Mouse (Mus musculus): ENCODE results near the gene AI661453.

Gene AI661453

DNA sequence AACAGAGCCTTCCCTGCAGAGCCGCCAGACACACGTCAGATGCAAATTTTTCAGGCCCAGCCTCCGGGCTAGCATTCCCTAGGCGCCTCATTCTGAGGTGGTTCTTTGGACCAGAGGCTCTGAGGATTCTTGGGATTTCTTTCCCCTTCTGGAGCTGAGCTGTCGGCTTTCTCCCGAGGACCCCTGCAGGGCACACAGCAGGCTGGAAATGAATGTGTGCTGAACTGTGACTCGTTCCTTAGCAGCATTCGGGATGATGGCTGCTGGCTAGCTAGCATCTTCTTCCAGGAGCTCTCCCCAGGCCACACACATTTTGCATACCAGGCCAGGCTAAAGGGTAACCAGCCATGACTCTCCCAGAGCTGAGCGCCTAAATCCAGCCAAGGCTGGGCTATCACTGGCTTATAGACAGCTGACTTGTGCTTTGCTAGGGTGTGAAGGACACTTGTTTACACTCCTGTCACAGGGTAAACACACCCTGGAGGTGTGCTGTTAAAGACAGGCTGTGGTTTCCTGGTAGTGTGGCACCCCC lies 4.0 kb downstream of the AI661453 start:
- no peak for DNase-seq (ENCODE audit: low read depth in 2 of 2, low spot score in 2 of 2)

DNA sequence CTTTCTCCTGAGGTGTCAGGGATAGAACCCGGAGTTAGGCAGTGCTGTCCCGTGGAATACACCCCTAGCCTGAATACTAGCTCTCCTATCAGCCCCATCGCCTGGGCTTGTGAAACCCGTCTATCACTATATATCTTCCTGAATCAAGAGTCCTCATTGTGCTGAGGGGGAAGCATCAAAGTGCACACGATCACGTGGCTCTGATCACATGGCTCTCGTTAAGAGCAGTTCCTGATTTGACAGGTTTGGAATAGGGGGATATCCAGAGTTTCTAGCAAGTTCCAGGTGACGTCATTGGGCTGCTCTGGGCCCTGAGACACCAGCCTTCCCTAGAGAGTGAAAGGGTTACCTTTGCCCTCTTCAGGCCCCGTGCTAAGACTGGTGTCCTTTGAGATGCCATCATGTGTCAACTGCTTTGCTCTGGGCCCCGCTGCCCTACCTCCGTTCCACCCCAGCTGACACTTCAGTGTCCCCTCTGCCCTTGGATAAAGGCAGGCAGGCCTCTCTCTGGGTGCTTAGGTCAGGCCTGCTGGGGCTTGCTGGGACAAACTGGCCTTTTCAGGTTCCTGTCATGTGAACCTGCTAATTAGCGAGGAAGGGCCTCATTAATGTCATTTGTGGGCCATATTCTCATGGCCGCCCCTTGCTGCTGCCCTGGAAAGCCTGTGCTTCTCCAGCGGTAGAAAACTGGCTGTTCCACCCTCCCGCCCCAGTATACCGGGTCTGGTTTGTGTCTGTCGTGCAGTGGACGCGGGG lies 5.1 kb downstream of the AI661453 start:
- no peak for DNase-seq (ENCODE audit: low read depth in 2 of 2, low spot score in 2 of 2)

DNA sequence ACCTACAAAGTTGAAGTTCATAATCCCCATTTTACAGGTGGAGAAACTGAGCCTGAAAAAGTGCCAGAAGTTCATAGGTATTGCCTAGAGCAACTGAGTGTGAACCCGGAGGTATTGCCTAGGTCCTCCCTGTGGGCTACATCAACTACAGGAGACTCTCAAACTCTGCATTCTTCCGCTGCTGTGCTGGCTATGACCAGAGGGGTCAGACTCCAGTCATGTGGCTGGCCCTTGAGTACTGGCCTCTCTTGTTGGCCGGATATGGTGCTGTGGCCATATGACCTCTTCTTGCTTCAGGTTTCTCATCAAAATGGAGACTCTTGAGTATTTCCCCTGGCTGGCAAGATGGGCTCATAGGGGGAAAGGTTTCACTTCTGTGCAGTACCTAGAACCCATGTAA lies 5.9 kb downstream of the AI661453 start:
- no peak for DNase-seq (ENCODE audit: low read depth in 2 of 2, low spot score in 2 of 2)

DNA sequence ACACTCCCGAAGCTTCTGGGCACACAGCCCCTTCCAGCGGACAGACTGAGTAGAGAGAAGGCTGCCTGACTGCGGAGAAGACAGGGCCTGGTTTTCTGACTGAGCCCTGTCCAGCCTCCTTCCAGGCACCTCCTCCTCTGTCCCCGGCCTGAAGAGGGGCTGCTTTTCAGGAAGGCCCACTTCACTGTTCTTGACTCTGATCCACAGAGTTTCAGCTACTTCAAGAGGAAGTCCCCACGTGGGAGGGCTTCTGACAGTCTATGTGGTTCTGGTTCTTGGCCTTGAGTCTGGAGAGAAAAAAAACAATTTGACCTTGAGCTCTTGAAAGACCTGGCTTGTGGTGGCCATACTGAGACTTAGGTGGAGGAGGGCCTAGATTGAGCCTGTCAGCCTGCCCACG lies 7.7 kb downstream of the AI661453 start:
- DNase-seq (ENCODE audit: low read depth in 2 of 2, low spot score in 2 of 2): no peak

DNA sequence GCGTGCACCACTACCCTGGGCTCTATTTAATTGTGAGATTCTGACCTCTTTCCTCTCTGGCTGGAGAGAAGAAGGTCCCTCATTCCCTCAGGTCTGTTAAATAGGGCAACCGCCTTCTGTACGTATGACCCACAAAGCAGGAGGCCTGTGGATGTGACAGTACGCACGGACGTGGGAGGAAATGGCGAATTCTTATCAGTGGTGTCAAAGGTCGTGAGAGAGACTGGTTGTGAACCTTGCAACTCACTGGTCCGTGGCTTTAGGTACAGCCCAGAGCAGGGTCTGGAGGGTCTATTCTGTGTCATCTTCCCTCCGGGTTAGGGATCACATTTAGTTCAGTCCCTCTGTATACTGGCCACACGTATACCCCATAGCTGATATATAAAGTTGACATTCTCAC lies 9.1 kb downstream of the AI661453 start:
- no peak for DNase-seq (ENCODE audit: low read depth in 2 of 2, low spot score in 2 of 2)

DNA sequence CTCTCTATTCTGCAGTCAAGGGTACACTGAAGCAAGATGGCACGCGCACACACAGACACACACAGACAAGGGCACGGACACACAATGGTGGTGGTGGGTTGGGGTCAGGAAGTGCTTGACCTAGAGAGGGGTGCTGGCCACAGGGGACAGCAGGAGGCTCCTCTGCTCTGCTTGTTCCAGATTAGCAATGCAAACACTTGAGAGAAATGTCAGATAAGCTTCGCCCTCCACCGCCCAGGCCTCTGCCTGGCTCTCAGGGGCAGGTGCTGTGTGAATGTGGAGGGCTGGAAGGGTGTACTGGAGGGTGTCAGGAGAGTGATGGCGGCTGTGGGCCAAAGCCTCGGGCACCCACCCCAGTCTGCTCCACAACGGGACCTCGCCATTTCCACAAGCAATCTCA lies 9.6 kb downstream of the AI661453 start:
- DNase-seq (ENCODE audit: low read depth in 2 of 2, low spot score in 2 of 2): no peak

DNA sequence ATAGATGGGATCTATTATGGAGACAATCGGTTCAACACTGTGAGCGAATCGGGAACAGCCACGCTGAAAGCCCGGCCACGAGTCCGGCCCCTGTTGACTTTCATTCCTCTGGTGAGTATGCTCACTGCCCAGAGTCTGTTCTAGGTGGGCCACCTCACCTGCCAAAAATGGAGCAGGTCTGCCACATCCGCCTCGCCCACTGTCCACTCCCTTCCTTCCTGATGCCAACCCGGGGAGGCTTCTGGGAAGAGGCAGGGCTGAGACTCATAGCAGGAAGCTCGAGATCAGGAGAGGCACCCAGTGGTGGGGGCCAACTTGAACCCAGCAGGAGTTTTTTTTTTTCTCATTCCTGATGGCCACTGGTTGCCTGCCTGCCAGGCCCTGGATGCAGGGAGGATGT lies 10.1 kb downstream of the AI661453 start:
- no peak for DNase-seq (ENCODE audit: low read depth in 2 of 2, low spot score in 2 of 2)

DNA sequence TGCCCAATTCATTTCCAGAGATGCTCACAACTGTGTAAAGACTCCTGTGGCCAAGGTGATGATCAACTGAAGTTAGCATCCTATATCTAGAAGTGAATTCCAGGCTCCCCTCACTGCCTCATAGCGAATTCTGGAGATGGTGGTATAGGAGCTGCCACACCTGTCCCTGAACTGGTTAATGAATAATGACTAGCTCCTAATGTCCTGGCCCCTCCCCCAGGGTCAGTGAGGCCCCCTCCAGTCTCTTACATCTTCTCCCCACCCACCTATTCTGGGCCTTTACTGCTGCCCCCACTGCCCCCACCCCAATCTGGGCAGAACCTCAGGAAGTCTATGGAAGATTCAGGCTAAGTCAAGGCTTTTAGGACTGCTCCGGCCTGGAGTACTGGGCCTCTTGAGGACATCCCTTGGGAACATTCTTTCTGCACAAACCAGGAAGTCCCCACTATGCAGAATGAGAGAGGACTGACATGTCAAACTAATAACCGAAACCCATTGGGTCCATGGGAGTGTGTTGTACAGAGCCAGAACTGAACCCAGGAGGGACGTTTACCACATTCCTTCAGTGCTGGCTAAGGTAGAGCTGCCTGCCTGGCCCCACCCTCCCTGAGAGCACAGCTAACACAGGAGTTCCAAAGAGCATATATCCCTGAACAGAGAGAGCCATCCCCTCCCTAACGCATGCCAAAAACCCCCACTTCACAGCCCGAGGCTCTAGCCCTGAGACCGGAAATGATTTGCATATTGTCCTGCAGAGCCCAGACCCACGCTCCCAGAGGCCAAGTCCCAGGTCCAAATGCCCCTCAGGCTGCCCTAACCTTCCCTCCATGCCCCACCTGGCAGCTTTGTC lies 12.3 kb downstream of the AI661453 start:
- no peak for DNase-seq (ENCODE audit: low read depth in 2 of 2, low spot score in 2 of 2)

DNA sequence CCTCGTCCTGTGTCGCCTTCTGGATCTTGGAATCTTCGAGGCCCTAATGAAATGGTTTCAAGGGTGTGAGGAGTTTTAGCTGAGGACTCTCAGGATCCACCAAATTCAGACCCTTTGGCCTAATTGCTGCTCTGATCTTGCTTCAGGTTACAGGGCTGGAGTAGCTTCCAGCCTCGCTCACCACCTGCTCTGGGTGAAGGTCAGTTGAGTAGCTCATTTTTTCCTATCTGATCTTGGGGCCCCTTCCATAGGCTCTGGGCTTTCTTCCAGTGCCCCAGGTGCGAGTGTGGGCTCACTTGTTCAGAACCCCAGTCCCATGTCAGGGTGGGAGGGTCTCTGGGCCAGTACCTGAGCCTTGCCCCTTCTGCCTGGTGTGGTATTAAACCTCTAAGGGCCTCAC lies 13.0 kb downstream of the AI661453 start:
- DNase-seq (ENCODE audit: low read depth in 2 of 2, low spot score in 2 of 2): no peak

DNA sequence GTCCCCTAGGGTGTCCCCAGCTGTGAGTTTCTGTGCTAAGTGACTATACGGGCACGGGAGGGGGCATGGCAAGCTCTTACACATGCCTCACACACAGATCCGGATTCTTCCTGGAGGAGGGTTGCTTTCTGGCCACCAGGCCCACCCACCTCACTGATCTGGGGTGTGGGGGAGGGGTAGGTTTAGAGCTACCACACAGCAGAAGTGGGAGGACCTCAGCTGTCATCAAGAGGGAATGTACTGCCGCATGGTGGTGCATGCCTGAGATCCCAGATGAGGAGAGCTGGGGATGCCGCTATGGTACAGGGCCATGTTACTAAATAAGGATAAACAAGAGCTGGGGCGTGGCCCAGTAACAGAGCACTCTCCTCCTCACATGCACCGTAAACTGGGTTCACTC lies 13.8 kb downstream of the AI661453 start:
- no peak for DNase-seq (ENCODE audit: low read depth in 2 of 2, low spot score in 2 of 2)

DNA sequence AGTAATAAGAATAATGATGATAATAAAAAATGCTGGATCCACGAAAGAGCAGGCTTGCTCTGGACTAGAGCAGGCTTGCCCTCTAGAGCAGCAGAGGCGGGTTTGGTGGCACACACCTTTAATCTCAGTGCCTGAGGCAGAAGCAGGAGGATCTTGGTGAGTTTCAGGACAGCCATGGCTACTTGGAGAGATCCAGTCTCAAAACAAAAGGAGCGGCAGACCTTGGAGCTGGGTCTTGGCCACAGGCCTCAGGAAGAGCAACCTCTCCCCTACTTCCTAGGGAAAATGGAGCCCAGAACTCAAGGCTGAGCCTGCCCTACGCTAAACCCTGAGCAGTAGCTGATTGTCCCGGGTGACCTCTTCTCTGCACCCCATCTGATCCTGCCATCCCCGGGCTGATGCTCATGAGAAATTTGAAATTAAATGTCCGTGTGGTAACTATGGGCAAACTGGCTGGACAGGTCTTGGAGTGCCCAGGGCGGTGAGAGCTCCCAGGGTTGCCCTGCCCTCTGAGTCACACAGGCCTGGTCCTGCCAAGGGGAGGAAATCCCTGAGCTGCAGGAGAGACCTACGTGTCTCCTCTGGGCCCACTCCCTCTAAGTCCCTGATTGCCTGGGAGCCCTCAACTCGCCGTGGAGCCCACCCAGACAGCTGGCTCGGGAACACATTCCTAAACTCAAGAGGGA lies 14.6 kb downstream of the AI661453 start:
- no peak for DNase-seq (ENCODE audit: low read depth in 2 of 2, low spot score in 2 of 2)

DNA sequence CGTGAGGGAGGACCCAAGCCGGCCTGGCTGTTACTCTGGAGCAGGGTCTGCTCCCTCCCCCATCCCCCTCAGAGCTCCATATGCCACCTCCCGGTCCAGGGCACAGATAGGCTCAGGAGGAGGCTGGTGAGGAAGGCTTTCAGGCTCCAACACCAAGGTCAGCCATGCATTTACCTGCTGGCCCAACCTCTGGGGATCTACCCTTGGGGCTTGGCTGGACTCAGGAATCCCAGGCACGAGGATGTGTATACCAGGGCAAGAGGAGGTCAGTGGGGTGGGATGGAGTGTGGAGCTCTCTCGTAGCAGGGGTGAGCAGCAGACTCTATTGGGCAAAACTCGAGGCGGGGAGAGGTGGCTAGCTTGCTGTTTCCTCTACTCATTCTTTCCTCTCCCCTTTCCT lies 16.5 kb downstream of the AI661453 start:
- no peak for DNase-seq (ENCODE audit: low read depth in 2 of 2, low spot score in 2 of 2)

DNA sequence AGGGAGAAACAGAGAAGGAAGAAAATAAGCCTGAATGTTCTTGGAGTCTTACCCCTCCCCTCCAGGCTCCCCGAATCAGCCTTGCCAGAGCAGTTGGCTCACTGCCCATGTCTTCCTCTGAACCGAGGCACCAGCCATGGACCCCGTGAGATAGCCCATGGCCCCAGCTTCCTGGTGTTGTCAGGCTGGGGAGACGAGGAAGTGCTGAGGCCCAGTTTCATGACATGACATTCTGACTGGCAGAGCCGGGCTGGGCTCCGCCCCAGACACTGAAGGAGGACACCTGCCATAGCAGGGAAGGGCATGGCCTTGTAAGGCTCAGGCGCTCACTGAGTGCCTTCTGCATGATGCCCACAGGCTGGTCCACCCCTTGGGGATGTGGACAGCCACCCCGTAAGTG lies 18.3 kb downstream of the AI661453 start:
- no peak for DNase-seq (ENCODE audit: low read depth in 2 of 2, low spot score in 2 of 2)

DNA sequence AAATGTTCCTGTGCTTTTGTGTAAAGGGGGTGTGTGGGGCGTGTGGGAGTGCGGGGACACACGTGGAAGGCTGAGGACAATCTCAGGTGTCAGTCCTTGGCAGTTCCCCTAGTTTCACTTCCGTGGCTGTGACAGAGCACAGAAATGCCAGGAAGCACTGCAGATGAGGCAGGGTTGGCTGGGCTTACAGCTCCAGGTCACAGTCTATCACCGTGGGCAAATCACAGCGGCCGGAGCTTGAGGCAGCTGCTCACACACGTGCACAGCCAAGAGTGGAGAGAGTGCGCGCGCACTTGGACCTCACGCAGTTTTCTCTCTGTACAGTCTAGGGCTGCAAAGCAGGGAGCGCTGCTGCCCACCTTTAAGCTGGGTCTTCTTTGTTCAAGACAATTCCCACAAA lies 21.9 kb downstream of the AI661453 start:
- no peak for DNase-seq (ENCODE audit: low read depth in 2 of 2, low spot score in 2 of 2)

DNA sequence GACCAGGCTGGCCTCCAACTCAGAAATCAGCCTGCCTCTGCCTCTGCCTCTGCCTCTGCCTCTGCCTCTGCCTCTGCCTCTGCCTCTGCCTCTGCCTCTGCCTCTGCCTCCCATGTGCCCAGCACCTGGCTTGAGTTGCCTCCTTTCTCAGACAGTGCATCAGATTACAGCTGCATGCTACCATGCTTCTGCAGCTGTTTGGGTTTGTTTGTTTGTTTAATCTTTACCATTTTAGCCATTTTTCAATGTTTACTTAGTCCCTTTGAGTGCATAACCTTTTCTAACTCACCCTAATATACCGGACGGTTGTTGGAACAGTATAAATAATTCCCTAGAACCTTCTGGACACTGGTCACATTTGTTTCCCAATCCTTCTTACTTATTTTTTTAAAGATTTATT lies 22.5 kb downstream of the AI661453 start:
- no peak for DNase-seq (ENCODE audit: low read depth in 2 of 2, low spot score in 2 of 2)

DNA sequence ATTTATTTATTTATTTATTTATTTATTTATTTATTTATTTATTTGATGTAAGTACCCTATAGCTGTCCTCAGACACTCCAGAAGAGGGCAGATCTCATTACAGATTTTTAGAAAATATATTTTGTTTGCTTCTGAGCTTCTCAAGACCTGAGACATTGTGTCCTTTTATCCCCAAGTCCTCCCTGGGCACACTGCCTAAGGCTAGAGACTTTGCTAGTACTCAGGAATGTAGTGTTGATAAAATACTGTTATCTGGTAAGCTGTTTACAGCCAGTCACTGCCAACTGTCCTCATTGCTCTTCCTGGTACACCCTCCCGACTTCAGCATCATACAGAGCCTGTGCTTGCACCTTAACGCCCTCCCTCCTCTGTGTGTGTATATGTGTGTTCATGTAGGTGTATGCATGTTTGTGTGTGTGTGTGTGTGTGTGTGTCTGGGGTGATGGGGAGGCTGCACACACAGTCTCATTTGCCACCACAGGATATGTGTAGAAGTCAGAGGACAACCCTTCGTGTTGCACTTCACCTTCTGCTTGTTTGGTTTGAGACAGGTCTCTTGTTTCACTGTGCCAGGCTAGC lies 23.0 kb downstream of the AI661453 start:
- no peak for DNase-seq (ENCODE audit: low read depth in 2 of 2, low spot score in 2 of 2)

DNA sequence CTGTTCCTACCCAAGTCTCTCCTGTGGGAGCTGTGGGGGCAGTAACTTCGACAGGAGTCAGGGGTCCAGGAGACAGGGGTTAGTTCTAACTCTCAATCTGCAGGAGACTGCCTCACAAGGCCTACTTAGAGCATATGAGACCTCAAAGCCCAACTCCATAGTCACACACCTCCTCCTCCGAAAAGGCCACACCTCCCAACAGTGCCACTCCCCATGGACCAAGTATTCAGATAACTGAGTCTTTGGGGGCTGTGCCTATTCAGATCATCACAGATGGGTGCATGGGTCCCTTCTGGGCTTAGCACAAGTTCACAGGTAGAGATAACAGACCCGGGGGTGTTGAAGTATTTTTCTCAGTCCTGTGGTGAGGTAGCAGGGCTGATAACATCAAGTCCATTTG lies 25.3 kb downstream of the AI661453 start:
- DNase-seq (ENCODE audit: low read depth in 2 of 2, low spot score in 2 of 2): no peak

DNA sequence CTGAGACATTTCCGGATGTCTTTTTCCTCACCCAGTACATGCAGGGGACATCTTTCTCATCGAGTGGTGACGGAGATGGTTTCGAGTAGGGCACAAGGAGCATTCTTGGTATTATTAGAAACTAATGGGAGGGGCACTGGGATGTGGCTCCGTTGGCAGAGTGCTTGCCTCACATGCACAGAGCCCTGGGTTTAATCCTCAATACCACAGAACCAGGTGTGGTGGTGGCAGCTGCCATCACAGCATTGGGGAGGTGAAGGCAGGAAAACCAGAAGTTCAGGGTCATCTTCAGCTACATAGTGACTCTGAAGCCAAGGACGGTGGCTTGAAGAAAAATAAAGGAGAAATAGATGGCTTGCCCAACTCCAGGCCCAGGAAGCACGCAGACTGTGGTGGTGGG lies 25.8 kb downstream of the AI661453 start:
- no peak for DNase-seq (ENCODE audit: low read depth in 2 of 2, low spot score in 2 of 2)

DNA sequence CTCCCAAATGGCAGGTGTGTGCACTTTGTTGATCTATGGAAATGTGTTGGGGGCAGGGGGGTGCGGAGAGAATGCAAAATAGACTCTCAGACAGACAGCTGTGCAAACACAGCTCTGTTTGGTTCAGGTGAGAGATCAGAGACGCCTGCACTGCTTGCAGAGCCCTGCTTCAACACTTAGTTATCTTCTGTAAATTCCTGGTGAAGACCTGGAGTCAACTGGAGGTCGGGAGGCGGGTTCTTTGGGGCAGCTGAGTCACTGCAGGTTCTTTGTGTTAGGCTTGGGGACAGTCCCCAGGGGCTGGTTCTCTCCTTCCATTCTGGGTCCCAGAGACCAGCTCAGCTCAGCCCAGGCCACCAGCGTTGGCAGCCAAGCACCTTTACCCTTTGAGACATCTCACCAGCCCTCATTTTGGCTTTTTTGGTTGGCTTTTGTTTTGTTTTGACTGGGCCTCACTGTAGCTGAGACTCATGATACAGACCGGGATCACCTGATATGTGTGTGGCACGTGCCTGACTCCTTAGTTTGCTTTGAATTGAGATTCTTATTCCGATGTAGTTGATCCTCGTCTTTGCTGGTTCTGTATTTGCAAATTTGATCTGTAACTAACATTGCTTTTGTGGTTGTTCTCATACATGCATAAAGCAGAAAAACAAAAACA lies 26.4 kb downstream of the AI661453 start:
- DNase-seq (ENCODE audit: low read depth in 2 of 2, low spot score in 2 of 2): no peak

DNA sequence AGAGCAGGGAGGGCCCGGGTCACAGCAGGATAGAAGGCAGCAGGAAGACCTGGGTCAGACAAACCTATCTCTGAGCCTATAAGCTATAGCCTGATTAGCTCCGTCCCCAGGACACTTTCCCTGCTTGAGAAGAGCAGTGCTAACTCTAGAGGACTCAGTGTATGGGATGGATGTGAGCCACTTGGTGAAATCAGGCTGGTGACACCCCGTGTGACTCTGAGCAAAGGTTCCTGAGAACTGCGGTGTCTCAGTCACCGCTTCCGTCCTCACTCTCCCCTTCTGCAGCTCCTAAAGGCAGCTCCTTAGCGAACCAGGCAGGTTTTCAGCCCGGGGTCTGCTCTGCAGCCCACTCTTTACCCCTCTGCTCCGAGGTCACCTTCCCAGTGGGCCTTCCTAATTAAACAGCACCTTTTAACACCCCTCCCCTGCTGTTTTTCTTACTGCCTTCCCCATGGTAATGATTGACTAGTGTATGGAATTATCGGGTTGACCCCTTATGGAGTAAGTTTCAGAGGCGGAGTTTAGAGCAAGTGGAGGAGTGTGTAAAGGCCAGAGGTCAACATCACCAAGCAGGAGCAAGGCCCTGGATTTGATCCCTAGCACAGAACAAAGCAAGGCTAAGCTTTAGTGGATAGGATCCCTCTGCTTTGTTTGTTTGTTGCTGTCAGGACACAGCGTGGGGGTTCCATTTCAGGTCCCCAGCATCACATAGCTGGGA lies 28.0 kb downstream of the AI661453 start:
- DNase-seq (ENCODE audit: low read depth in 2 of 2, low spot score in 2 of 2): no peak

All from CD8-positive naive resting alpha-beta T cell, adult 2 months (primary cell).